Mouse (Mus musculus) embryo, embryonic 9.5 days (tissue): ENCODE measurements around the gene Pnpla7.
"Not testable (repeated sequence)": the region's sequence is repeated elsewhere in the genome, so short reads cannot be mapped to it uniquely, and the experiment has no call there.

Source experiments
- DNase-seq: peaks from one replicate; pipeline ENCODE4 v3.0.0-alpha.2; 2017; ENCODE audit errors: extremely low spot score

Gene Pnpla7

GRCm38 (mm10) chr2:24975704-24976297 lies at the start of gene Pnpla7:
Gene Pnpla7, plus strand, starts transcription at chr2:24976033.
- DNase-seq = peak; percentile 79

- DNase-seq = no peak
Measured at GRCm38 (mm10) chr2:24926345-24926964, 49.4 kb upstream of the Pnpla7 start.

- no peak for DNase-seq
Measured at GRCm38 (mm10) chr2:24926965-24927358, 48.9 kb upstream of the Pnpla7 start.

GRCm38 (mm10) chr2:24927810-24928479 lies 47.9 kb upstream of the Pnpla7 start:
- no peak for DNase-seq

- no peak for DNase-seq
Measured at GRCm38 (mm10) chr2:24929119-24929518, 46.7 kb upstream of the Pnpla7 start.

GRCm38 (mm10) chr2:24929593-24929992 lies 46.2 kb upstream of the Pnpla7 start:
- no peak for DNase-seq

GRCm38 (mm10) chr2:24934441-24934963 lies 41.3 kb upstream of the Pnpla7 start:
- no peak for DNase-seq

- DNase-seq = peak; percentile 95
Measured at GRCm38 (mm10) chr2:24935057-24935796, 40.6 kb upstream of the Pnpla7 start, which contains the start of gene Arrdc1. Gene Arrdc1, minus strand, starts transcription at chr2:24935252.

GRCm38 (mm10) chr2:24942092-24942491 lies 33.7 kb upstream of the Pnpla7 start:
- no peak for DNase-seq

- not testable (repeated sequence) for DNase-seq
Measured at GRCm38 (mm10) chr2:24944304-24944703, 31.5 kb upstream of the Pnpla7 start.

- peak; percentile 97 for DNase-seq
Measured at GRCm38 (mm10) chr2:24949421-24950188, 26.2 kb upstream of the Pnpla7 start, which contains the start of gene Zmynd19. Gene Zmynd19, plus strand, starts transcription at chr2:24949792.

GRCm38 (mm10) chr2:24950189-24950535 lies 25.7 kb upstream of the Pnpla7 start:
- DNase-seq = peak; percentile 32

GRCm38 (mm10) chr2:24952537-24953055 lies 23.2 kb upstream of the Pnpla7 start:
- DNase-seq = no peak

- DNase-seq = peak; percentile 45
Measured at GRCm38 (mm10) chr2:24960910-24961309, 14.9 kb upstream of the Pnpla7 start.

GRCm38 (mm10) chr2:24962304-24963000 lies 13.4 kb upstream of the Pnpla7 start, which contains the start of gene Dph7:
Gene Dph7, plus strand, starts transcription at chr2:24962400.
- DNase-seq = peak; percentile 89

GRCm38 (mm10) chr2:24970386-24970785 lies 5.4 kb upstream of the Pnpla7 start:
- DNase-seq = no peak

- not testable (repeated sequence) for DNase-seq
Measured at GRCm38 (mm10) chr2:24974452-24974851, 1.4 kb upstream of the Pnpla7 start.

GRCm38 (mm10) chr2:24974906-24975703 lies 728 bp upstream of the Pnpla7 start, which contains the start of gene Mrpl41:
Gene Mrpl41, minus strand, starts transcription at chr2:24975098.
- DNase-seq = peak; percentile 96

- no peak for DNase-seq
Measured at GRCm38 (mm10) chr2:24976960-24977359, 1.1 kb downstream of the Pnpla7 start.
